Mouse (Mus musculus) embryo, embryonic 10.5 days (tissue): ENCODE measurements around the gene Dab2ip.

Experiments used
- DNase-seq: peaks from one replicate; pipeline ENCODE4 v3.0.0-alpha.2; 2015; ENCODE audit warnings: low spot score

The Dab2ip gene

GRCm38 (mm10) chr2:35622261-35623103 is 64.4 kb downstream of the Dab2ip start:
- DNase-seq, result peak; percentile 54

- DNase-seq, result no peak
Measured at GRCm38 (mm10) chr2:35623104-35623377, 65.0 kb downstream of the Dab2ip start.

GRCm38 (mm10) chr2:35623431-35624148 is 65.5 kb downstream of the Dab2ip start:
- DNase-seq, result no peak

GRCm38 (mm10) chr2:35624380-35625006 is 66.4 kb downstream of the Dab2ip start:
- no peak for DNase-seq

GRCm38 (mm10) chr2:35625007-35625380 is 66.9 kb downstream of the Dab2ip start:
- DNase-seq, result no peak

- no peak for DNase-seq
Measured at GRCm38 (mm10) chr2:35625526-35625925, 67.5 kb downstream of the Dab2ip start.

GRCm38 (mm10) chr2:35626181-35626727 is 68.2 kb downstream of the Dab2ip start:
- no peak for DNase-seq

- DNase-seq, result no peak
Measured at GRCm38 (mm10) chr2:35627298-35627898, 69.3 kb downstream of the Dab2ip start.

GRCm38 (mm10) chr2:35628052-35628451 is 70.0 kb downstream of the Dab2ip start:
- no peak for DNase-seq

GRCm38 (mm10) chr2:35628656-35629055 is 70.6 kb downstream of the Dab2ip start:
- DNase-seq, result no peak

GRCm38 (mm10) chr2:35629126-35629525 is 71.1 kb downstream of the Dab2ip start:
- DNase-seq, result no peak

- no peak for DNase-seq
Measured at GRCm38 (mm10) chr2:35633392-35633791, 75.3 kb downstream of the Dab2ip start.

GRCm38 (mm10) chr2:35634963-35635362 is 76.9 kb downstream of the Dab2ip start:
- no peak for DNase-seq

GRCm38 (mm10) chr2:35635541-35635940 is 77.5 kb downstream of the Dab2ip start:
- DNase-seq, result no peak

GRCm38 (mm10) chr2:35637880-35638535 is 79.9 kb downstream of the Dab2ip start:
- DNase-seq, result no peak

GRCm38 (mm10) chr2:35639799-35640198 is 81.7 kb downstream of the Dab2ip start:
- no peak for DNase-seq

- no peak for DNase-seq
Measured at GRCm38 (mm10) chr2:35640576-35640975, 82.5 kb downstream of the Dab2ip start.

GRCm38 (mm10) chr2:35642224-35642623 is 84.2 kb downstream of the Dab2ip start:
- no peak for DNase-seq

GRCm38 (mm10) chr2:35646553-35646952 is 88.5 kb downstream of the Dab2ip start:
- no peak for DNase-seq

- peak; percentile 82 for DNase-seq
Measured at GRCm38 (mm10) chr2:35649708-35650107, 91.6 kb downstream of the Dab2ip start.

- DNase-seq, result peak; percentile 55
Measured at GRCm38 (mm10) chr2:35651297-35651731, 93.2 kb downstream of the Dab2ip start.

GRCm38 (mm10) chr2:35652984-35653383 is 94.9 kb downstream of the Dab2ip start:
- DNase-seq, result no peak
